In the genomic region with DNA sequence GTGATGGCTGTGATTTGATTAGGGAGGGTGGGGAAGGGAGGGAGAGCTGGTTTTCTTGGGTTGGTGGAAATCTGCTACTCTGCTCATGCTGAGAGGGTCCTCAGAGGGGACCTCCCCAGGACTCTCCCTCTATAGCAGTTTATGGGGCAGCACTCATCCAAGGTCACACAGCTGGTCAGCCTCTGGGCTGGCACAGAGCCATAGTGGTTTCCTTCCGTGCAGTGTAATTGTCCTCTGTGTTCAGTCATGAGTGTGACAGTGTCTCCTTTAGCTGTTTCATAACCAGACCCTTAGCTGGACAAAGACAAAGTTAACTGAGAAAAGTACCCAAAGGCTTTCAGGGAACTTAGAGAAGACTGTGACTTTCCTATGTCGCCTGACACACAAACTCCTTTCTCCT, we compare ENCODE assay signal across 26 mouse cellular contexts.
"Had no signal": no experiment of that assay in that cellular context is flagged by ENCODE, and none has a peak within 500 bp of the region (broad histone marks: within the 10 kb centered on the region; RNA-seq: fewer than 3 reads in every experiment).

No protein-coding gene starts in this region.

- DNase-seq: gastrocnemius, adult 2 months; gastrocnemius, postnatal 10 days; gastrocnemius, postnatal 25 days; heart, adult 2 months; heart, postnatal 10 days; heart, postnatal 4 days; kidney, adult 8-10 months; kidney, postnatal 4 days; liver; liver, embryonic 13.5 days; liver, postnatal 0 days had no signal

- H3K4me2 ChIP-seq: heart, embryonic 12.5 days; hindbrain, embryonic 12.5 days; hindbrain, embryonic 14.5 days; intestine, embryonic 15.5 days; limb, embryonic 12.5 days; liver, embryonic 11.5 days; liver, embryonic 13.5 days; liver, embryonic 15.5 days had no signal

- H3K9me3 ChIP-seq: heart, embryonic 12.5 days; hindbrain, embryonic 10.5 days; hindbrain, embryonic 12.5 days; intestine, embryonic 15.5 days; limb, embryonic 10.5 days; limb, embryonic 12.5 days; liver, embryonic 13.5 days; liver, embryonic 15.5 days had no signal

- H3K27me3 ChIP-seq: heart, embryonic 12.5 days; hindbrain, embryonic 12.5 days; intestine, embryonic 15.5 days; limb, embryonic 12.5 days; liver, embryonic 13.5 days; liver, embryonic 15.5 days had no signal

- ATAC-seq: hindbrain, embryonic 16.5 days; inflammation-experienced regulatory T-cells, adult 6 months; intestine, embryonic 15.5 days; intestine, postnatal 0 days; liver, postnatal 0 days had no signal

- H3K9ac ChIP-seq: heart, embryonic 12.5 days; hindbrain, embryonic 12.5 days; hindbrain, embryonic 14.5 days; intestine, embryonic 15.5 days; limb, embryonic 12.5 days; liver, embryonic 13.5 days; liver, embryonic 15.5 days; liver, postnatal 0 days had no signal

- H3K36me3 ChIP-seq: heart, embryonic 12.5 days; hindbrain, embryonic 10.5 days; hindbrain, embryonic 12.5 days; intestine, embryonic 15.5 days; limb, embryonic 10.5 days; limb, embryonic 12.5 days; liver, embryonic 13.5 days; liver, embryonic 15.5 days had no signal

- H3K27ac ChIP-seq: gastrocnemius, adult 2 months; heart, adult 2 months; hindbrain, embryonic 10.5 days; hindbrain, embryonic 12.5 days; hindbrain, embryonic 14.5 days; intestine, embryonic 15.5 days; kidney, postnatal 0 days; layer of hippocampus, adult 2 months; left cerebral cortex, adult 2 months; limb, embryonic 10.5 days; limb, embryonic 12.5 days; liver, embryonic 13.5 days; liver, embryonic 15.5 days had no signal

- H3K4me3 ChIP-seq: gastrocnemius, adult 2 months; heart, adult 2 months; heart, embryonic 12.5 days; hindbrain, embryonic 10.5 days; hindbrain, embryonic 12.5 days; intestine, embryonic 15.5 days; layer of hippocampus, adult 2 months; left cerebral cortex, adult 2 months; limb, embryonic 10.5 days; limb, embryonic 12.5 days; liver, embryonic 13.5 days; liver, embryonic 15.5 days had no signal

- H3K4me1 ChIP-seq: heart, embryonic 12.5 days; limb, embryonic 12.5 days; liver, embryonic 13.5 days; liver, embryonic 15.5 days had no signal
